Mouse (Mus musculus): ENCODE measurements around the gene 1700061G19Rik.

The 1700061G19Rik gene

GRCm38 (mm10) chr17:56874936-56875651, at the start of gene 1700061G19Rik:
1700061G19Rik (plus strand) TSS chr17:56875477.
- DNase-seq = no peak

DNA sequence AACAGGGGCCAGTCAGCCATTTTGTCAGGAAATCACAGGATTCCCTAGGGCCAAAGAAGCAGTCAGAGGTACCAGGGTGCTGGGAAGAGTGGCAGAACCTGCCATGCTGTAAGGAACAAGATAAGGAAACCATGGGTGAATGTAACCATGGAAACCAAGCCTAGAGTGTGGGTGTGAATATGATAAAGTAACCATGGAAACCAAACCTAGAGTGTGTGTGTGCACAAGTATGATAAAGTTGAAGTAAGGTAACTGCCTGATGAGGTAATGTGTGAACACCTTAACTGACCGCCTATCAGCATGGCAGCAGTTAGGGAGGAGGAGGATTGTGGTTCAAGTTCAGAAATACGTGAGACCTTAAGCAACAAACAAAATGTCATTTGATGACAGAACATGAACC, 48.6 kb upstream of the 1700061G19Rik start:
- no peak for DNase-seq

GRCm38 (mm10) chr17:56829171-56829570, 46.1 kb upstream of the 1700061G19Rik start:
- no peak for DNase-seq

- DNase-seq = peak; percentile 32
These were observed 45.5 kb upstream of the 1700061G19Rik start for GRCm38 (mm10) chr17:56829795-56830194.

DNA sequence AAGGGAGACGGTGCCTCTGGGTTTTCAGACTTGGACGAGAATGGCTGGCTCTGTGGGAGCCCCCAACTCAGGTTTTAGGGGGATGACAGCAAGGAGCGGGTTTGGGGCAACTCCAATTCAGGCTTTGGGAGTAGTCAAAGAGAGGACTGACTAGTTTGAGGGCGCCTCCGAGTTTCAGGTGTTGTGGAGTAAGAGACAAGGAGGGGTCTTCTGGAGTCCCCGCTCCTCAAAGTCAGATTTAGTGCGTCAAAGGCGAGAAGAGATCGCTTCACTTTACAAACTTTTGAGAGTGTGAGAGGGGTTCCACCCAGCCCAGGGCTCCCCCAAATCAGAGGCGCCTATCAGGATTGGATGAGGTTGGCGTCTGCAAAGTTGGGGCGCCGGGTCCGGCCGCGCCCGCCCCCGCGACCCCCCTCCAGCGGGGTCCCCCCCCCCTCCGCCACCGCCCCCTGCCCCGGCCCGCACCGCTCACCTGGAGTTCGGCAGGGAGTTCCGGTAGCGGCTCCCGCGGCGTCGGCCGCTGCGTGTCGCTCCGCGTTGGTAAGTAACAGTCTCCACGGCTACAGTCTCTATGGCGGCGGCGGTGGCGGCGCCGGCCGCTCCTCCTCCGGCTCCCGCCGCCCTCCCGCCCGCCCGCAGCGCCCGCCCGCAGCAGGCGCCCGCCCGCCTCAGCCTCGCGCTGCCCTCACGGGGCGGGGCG, 44.7 kb upstream of the 1700061G19Rik start, which contains the start of gene Rfx2:
Gene Rfx2, minus strand, starts transcription at position 603 of the 700 bp plus-strand sequence.
- peak; percentile 60 for DNase-seq

GRCm38 (mm10) chr17:56831111-56831816, 44.0 kb upstream of the 1700061G19Rik start:
- peak; percentile 99 for DNase-seq

DNA sequence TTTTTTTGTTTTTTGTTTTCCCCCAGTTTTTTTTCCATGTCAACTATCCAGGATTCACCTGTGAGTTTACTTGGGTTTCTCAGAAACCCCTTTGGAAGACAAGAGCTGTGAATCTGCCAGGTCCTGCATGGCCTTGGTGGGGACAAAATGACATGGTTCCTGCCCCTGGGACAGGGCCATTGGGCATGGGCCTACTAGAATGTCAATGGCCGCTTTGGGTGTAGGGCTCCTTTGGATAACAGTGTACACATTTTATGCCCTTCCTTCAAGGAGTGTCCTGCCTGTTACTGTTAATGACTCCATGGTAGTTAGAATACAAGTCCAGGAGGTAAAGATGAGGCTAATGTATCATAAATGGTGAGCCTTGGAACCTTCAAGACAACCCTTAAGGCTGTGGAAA, 42.4 kb upstream of the 1700061G19Rik start:
- no peak for DNase-seq

GRCm38 (mm10) chr17:56833381-56833780, 41.9 kb upstream of the 1700061G19Rik start:
- no peak for DNase-seq

GRCm38 (mm10) chr17:56836336-56836735, 38.9 kb upstream of the 1700061G19Rik start:
- DNase-seq = no peak

DNA sequence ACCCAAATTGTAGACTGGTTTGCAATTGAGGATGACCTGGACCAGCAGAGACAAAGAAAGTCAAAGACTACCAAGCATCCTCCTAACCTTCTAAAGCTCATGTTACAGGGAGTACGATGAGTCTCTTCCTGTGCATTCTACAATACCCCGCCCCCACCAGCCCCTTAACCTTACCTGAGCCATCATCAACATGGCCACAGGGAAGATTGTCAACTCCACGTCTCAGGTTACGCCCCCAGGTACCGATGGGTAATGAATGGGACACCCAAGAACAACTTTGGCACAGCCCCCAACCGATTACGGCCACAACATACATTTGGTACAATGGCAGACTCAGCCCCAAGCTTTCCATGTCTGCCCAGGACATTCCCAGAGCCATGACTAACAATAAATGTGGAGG, 34.8 kb upstream of the 1700061G19Rik start:
- DNase-seq = no peak

GRCm38 (mm10) chr17:56842173-56842572, 33.1 kb upstream of the 1700061G19Rik start:
- DNase-seq = no peak

DNA sequence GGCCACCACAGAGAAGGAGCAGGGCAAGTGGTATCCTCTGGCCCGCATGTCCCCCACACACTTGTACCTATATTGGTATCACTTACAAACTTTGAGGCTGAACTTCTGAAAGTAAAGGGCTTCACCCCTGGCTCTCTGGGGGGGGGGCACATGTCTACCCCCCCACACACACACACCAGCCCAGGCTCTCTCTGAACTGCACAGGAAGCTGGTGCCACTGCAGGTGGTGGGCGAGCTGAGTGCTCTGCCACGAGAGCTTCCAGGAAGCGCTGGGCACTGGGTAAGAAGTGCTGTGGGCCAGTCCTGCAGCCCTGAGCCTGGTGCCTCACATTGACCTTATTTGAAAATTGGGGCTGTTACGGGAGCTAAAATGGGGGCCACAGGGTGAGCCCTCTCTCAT, 31.6 kb upstream of the 1700061G19Rik start:
- DNase-seq = no peak

- DNase-seq = no peak
These were observed 26.5 kb upstream of the 1700061G19Rik start for GRCm38 (mm10) chr17:56848785-56849184.

- no peak for DNase-seq
These were observed 25.6 kb upstream of the 1700061G19Rik start for GRCm38 (mm10) chr17:56849710-56850109.

GRCm38 (mm10) chr17:56851167-56851566, 24.1 kb upstream of the 1700061G19Rik start:
- no peak for DNase-seq

DNA sequence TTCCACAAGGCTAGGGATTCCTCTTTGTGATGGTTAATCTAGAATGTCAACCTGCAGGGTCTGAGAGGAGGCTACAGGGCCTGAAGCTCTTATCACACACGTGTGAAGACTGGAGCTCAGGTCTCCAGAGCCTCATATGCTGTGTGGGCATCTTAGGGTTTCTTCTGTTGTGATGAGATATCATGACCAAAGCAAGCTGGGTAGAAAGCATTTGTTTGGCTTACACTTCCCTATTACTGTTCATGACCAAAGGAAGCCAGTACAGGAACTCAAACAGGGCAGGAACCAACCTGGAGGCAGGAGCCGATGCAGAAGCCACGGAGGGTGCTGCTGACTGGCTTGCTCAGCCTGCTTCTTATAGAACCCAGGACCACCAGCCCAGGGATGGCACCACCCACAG, 19.9 kb upstream of the 1700061G19Rik start:
- DNase-seq = no peak

GRCm38 (mm10) chr17:56858216-56858615, 17.1 kb upstream of the 1700061G19Rik start:
- peak; percentile 12 for DNase-seq

- no peak for DNase-seq
These were observed 16.4 kb upstream of the 1700061G19Rik start for GRCm38 (mm10) chr17:56858922-56859321.

GRCm38 (mm10) chr17:56861197-56861596, 14.1 kb upstream of the 1700061G19Rik start:
- DNase-seq = no peak

GRCm38 (mm10) chr17:56866071-56866470, 9.2 kb upstream of the 1700061G19Rik start:
- DNase-seq = no peak

GRCm38 (mm10) chr17:56869481-56869977, 5.7 kb upstream of the 1700061G19Rik start:
- DNase-seq = no peak

GRCm38 (mm10) chr17:56870287-56870953, 4.9 kb upstream of the 1700061G19Rik start:
- DNase-seq = no peak

DNA sequence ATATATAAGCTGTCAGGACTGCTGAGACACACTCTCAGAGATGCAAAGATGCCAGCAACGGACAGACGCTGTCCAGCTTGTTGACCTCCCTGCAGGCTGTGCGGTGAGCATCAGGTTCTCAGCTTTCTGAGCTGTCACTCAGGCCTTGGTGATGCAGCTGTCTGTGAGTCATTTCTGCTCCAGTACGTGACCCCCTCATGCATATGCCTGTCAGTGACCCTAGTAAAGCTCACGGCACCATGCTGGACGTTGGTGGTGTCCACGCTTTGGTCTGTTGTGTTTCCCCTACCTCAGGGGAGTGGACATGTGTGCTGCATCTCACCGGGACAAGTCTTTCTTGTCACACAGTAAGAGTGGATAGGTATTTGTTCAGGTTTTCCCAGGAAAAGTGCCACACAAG, 3.5 kb upstream of the 1700061G19Rik start:
- DNase-seq = no peak
